Mouse (Mus musculus) bone marrow macrophage, adult 2 months (primary cell): Measurements from ENCODE around the gene Nsg1.

Source experiments
- CTCF ChIP-seq: IDR thresholded peaks from 2 replicates; pipeline ENCODE4 v1.5.1; 2012; ENCODE audit warnings: low read depth, mild to moderate bottlenecking, low read length, moderate library complexity
- POLR2A ChIP-seq: IDR thresholded peaks from 2 replicates; pipeline ENCODE4 v1.6.1; 2012; ENCODE audit warnings: mild to moderate bottlenecking, low read depth, low read length, borderline replicate concordance

DNA sequence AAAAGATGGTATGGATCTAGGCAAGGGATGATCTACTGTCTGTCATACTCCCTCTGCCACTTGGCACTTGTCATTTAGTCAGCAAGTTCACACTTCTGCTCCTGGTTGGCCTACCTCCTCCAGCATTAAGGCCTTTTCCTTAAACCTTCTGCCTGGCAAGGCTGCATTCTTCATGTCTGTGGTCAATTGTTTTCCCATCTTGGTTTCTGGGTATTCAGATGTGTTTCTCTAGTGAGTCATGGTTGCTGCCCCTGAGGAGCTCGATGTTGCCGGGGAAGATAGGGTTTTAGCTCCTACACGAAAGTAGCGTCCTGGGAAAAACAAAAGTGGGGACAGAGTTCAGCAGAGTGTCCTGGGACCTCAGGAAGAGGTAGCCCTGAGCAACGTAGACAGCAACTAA lies 40.4 kb downstream of the Nsg1 start:
- TF ChIP-seq CTCF (no peak), POLR2A (no peak)
